10 mouse cellular contexts compared by ENCODE assay signal in the genomic region with DNA sequence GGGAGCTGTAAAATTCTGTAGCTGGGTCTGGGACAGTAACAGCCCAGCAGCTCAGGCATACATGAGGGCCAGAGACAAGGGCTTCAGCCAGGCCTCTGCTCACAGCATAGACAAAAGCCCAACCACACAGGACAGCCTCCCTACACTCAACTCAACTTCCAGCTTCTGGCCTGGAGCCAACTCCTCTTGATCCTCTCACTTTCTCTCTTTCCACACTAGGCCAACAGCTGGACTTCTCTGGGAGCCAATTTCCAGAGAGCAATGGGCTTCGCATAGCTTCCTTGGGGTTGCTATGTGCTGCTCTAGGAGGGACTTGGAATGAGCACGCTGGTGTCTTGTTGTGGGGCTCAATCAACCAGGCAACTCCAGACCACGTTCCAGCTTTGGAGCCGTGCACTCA. TPM values are rescaled to one million over a fixed set of nuclear protein-coding genes. Genes with fewer than 3 reads are reported as not detected.
DNase-seq lines count a peak whose midpoint lies in the region; ATAC-seq and TF ChIP-seq lines count a peak whose summit lies in the region.
"Had no signal": no experiment of that assay in that cellular context is flagged by ENCODE, and none has a peak within 500 bp of the region (broad histone marks: within the 10 kb centered on the region; RNA-seq: fewer than 3 reads in every experiment).

No protein-coding gene starts in this region.

- H3K4me2 ChIP-seq in hindbrain, postnatal 0 days (ENCODE audit: low read depth, low read length): no peak overlapping the region
- no peak overlapping the region for H3K4me2 ChIP-seq in hindbrain, embryonic 14.5 days (replicated peaks)
- H3K4me2 ChIP-seq in limb, embryonic 15.5 days: no peak overlapping the region
- H3K4me2 ChIP-seq: liver, embryonic 11.5 days had no signal

- H3K36me3 ChIP-seq in hindbrain, postnatal 0 days (ENCODE audit: insufficient read depth, low read length): no peaks in the 10 kb centered on the region
- H3K36me3 ChIP-seq in hindbrain, embryonic 14.5 days (replicated peaks; ENCODE audit: control insufficient read depth, insufficient read depth): no peaks in the 10 kb centered on the region
- H3K36me3 ChIP-seq in limb, embryonic 15.5 days: no peaks in the 10 kb centered on the region

- no peak overlapping the region for H3K27ac ChIP-seq in hindbrain, postnatal 0 days
- H3K27ac ChIP-seq in hindbrain, embryonic 14.5 days: no peak overlapping the region
- peak overlapping the region; percentile 16; the same call in 1 of the 2 replicates for H3K27ac ChIP-seq in gastrocnemius, adult 2 months
- H3K27ac ChIP-seq in limb, embryonic 15.5 days: 0 out of 2 replicates have a peak overlapping the region, but pooled peaks have one; percentile 13
- no peak overlapping the region for H3K27ac ChIP-seq in left cerebral cortex, adult 2 months

- peak; percentile 80 for ATAC-seq in hindbrain, postnatal 0 days
- ATAC-seq in hindbrain, embryonic 14.5 days (ENCODE audit: low FRiP score): no peak
- peak; percentile 59; the same call in 1 of the 2 replicates for ATAC-seq in limb, embryonic 15.5 days (ENCODE audit: insufficient number of reproducible peaks, low FRiP score, low TSS enrichment, low read depth)

- no peaks in the 10 kb centered on the region for H3K27me3 ChIP-seq in hindbrain, postnatal 0 days (ENCODE audit: insufficient read depth, low read length)
- no peaks in the 10 kb centered on the region for H3K27me3 ChIP-seq in hindbrain, embryonic 14.5 days (ENCODE audit: control insufficient read depth, insufficient read depth, low read length)
- H3K27me3 ChIP-seq in limb, embryonic 15.5 days: no peaks in the 10 kb centered on the region
- H3K27me3 ChIP-seq: CH12.LX had no signal

- no peak for TF ChIP-seq CTCF in hindbrain, postnatal 0 days (IDR thresholded peaks at IDR 0.05; ENCODE audit: low read depth)
- no peak for TF ChIP-seq CTCF in gastrocnemius, adult 2 months (IDR thresholded peaks at IDR 0.05)
- TF ChIP-seq CTCF in left cerebral cortex, adult 2 months (IDR thresholded peaks at IDR 0.05): no peak

- H3K9ac ChIP-seq in hindbrain, postnatal 0 days (replicated peaks; ENCODE audit: low read length): no peak overlapping the region
- H3K9ac ChIP-seq in hindbrain, embryonic 14.5 days: no peak overlapping the region
- H3K9ac ChIP-seq in limb, embryonic 15.5 days: no peak overlapping the region

- no peaks in the 10 kb centered on the region for H3K9me3 ChIP-seq in hindbrain, postnatal 0 days (ENCODE audit: low read length)
- H3K9me3 ChIP-seq in hindbrain, embryonic 14.5 days (ENCODE audit: control insufficient read depth, low read length): no peaks in the 10 kb centered on the region
- no peaks in the 10 kb centered on the region for H3K9me3 ChIP-seq in limb, embryonic 15.5 days

- H3K4me1 ChIP-seq in hindbrain, postnatal 0 days (ENCODE audit: insufficient read depth, low read length): no peaks in the 10 kb centered on the region
- H3K4me1 ChIP-seq in hindbrain, embryonic 14.5 days (replicated peaks; ENCODE audit: control insufficient read depth, insufficient read depth, low read length): no peaks in the 10 kb centered on the region
- H3K4me1 ChIP-seq in limb, embryonic 15.5 days: peaks cover 24% of the 10 kb centered on the region

- intact Hi-C loops in gastrocnemius, adult 2 months (cut with DNase I): no loop called here
- intact Hi-C loops in heart, postnatal 14 days (cut with DNase I): no loop called here
- intact Hi-C loops in left cerebral cortex, adult 2 months (cut with DNase I): no loop called here

- no peak overlapping the region for H3K4me3 ChIP-seq in hindbrain, postnatal 0 days (ENCODE audit: low read length)
- no peak overlapping the region for H3K4me3 ChIP-seq in hindbrain, embryonic 14.5 days (replicated peaks; ENCODE audit: low read length)
- no peak overlapping the region for H3K4me3 ChIP-seq in gastrocnemius, adult 2 months
- H3K4me3 ChIP-seq in limb, embryonic 15.5 days: no peak overlapping the region
- H3K4me3 ChIP-seq in left cerebral cortex, adult 2 months: no peak overlapping the region

- DNase-seq in hindbrain, postnatal 0 days (ENCODE audit: low spot score): peak; percentile 44
- DNase-seq in hindbrain, embryonic 14.5 days (ENCODE audit: low spot score): no peak
- DNase-seq in gastrocnemius, adult 2 months: peak; percentile 76
- peak; percentile 79 to 87 for DNase-seq in heart, postnatal 14 days
- DNase-seq in B cell, adult 2 months: no peak
- no peak for DNase-seq in adrenal gland, adult 8-10 months
- no peak for DNase-seq in left cerebral cortex, adult 2 months (ENCODE audit: extremely low spot score in 1 of 2, low spot score in 2 of 2)

- WGBS in hindbrain, postnatal 0 days: 52% methylated on average over 4 of the region's 4 CpGs
- 77% methylated on average over 4 of the region's 4 CpGs for WGBS in hindbrain, embryonic 14.5 days
- 73% methylated on average over 4 of the region's 4 CpGs for WGBS in limb, embryonic 15.5 days

RNA-seq across cellular contexts. Expression of gene Emilin2, which starts 28.5 kb away (rescaled TPM):
- 4.4 and 10.5 TPM in 2 replicates for total RNA-seq in hindbrain, postnatal 0 days (2014; rRNA removed)
- polyA plus RNA-seq in hindbrain, postnatal 0 days (2015; fragmentation: Nextera tagmentation; extraction: Ambion mirVana): 1.6 and 2.0 TPM in 2 replicates
- polyA plus RNA-seq in hindbrain, embryonic 14.5 days (2014; fragmentation: Nextera tagmentation; extraction: Ambion mirVana): 2.3 and 2.5 TPM in 2 replicates
- total RNA-seq in gastrocnemius, adult 2 months (2021): 1 to 10 TPM; 3.9 to 8.6 TPM
- total RNA-seq in heart, postnatal 14 days (2021): 100 to 1,000 TPM; 107 to 118 TPM
- 32.9 and 39.3 TPM in 2 replicates for polyA plus RNA-seq in limb, embryonic 15.5 days (2015; fragmentation: Nextera tagmentation; extraction: Ambion mirVana)
- 1 to 10 TPM; 4.1 to 8.7 (median 5.4) TPM for total RNA-seq in adrenal gland, adult 8-10 months (2022)
- 1 to 10 TPM; 1.7 to 2.0 TPM for total RNA-seq in left cerebral cortex, adult 2 months (2021)

Comparison
In these comparisons a context has a peak if more than half of its experiments do, and no peak if none do; other contexts are left out.
1. DNase-seq: peak in hindbrain, postnatal 0 days (single experiment), gastrocnemius, adult 2 months (single experiment) and heart, postnatal 14 days (2 of 2); none in hindbrain, embryonic 14.5 days (single experiment), B cell, adult 2 months (0 of 2), adrenal gland, adult 8-10 months (single experiment) and left cerebral cortex, adult 2 months (0 of 2).
2. H3K27ac ChIP-seq: peak in gastrocnemius, adult 2 months (single experiment) and limb, embryonic 15.5 days (single experiment); none in hindbrain, postnatal 0 days (single experiment), hindbrain, embryonic 14.5 days (single experiment) and left cerebral cortex, adult 2 months (single experiment).